Mouse (Mus musculus) hindbrain, embryonic 16.5 days (tissue): ENCODE data around the gene Itgax. TPM values are rescaled to one million over a fixed set of nuclear protein-coding genes. Genes with fewer than 3 reads are reported as not detected.

Source experiments
- ATAC-seq: fragments of 200-750 bp; cut with Nextera tagmentation; 2 replicates; pipeline ENCODE4 v1.8.0; 2017; ENCODE audit warnings: moderate TSS enrichment, moderate library complexity
- H3K27ac ChIP-seq: fragments of 300-500 bp; sonication (generic); 2 replicates; pipeline ENCODE4 v1.5.1; 2014; ENCODE audit warnings: low read depth, mild to moderate bottlenecking, control low read depth, low read length, moderate library complexity
- H3K27me3 ChIP-seq: fragments of 300-500 bp; sonication (generic); replicated peaks from 2 replicates; pipeline ENCODE4 v1.6.1; 2014; ENCODE audit warnings: low read length; ENCODE audit not compliant: control insufficient read depth, insufficient read depth
- H3K36me3 ChIP-seq: fragments of 300-500 bp; sonication (generic); 2 replicates; pipeline ENCODE4 v1.6.1; 2014; ENCODE audit warnings: mild to moderate bottlenecking, low read length, moderate library complexity, mixed read lengths; ENCODE audit not compliant: control insufficient read depth, insufficient read depth
- H3K4me1 ChIP-seq: fragments of 300-500 bp; sonication (generic); 2 replicates; pipeline ENCODE4 v1.6.1; 2014; ENCODE audit warnings: low read depth, low read length; ENCODE audit not compliant: control insufficient read depth, insufficient read depth
- H3K4me2 ChIP-seq: fragments of 300-500 bp; sonication (generic); 2 replicates; pipeline ENCODE4 v1.6.1; 2014; ENCODE audit warnings: mild to moderate bottlenecking, low read length, control low read depth, moderate library complexity
- H3K4me3 ChIP-seq: fragments of 300-500 bp; sonication (generic); 2 replicates; pipeline ENCODE4 v1.5.1; 2014; ENCODE audit warnings: mild to moderate bottlenecking, low read length, control low read depth, moderate library complexity
- H3K9ac ChIP-seq: fragments of 300-500 bp; sonication (generic); 2 replicates; pipeline ENCODE4 v1.6.1; 2014; ENCODE audit warnings: low read depth, mild to moderate bottlenecking, control low read depth, low read length, moderate library complexity
- H3K9me3 ChIP-seq: fragments of 300-500 bp; sonication (generic); 2 replicates; pipeline ENCODE4 v1.6.1; 2014; ENCODE audit warnings: mild to moderate bottlenecking, low read length, moderate library complexity; ENCODE audit not compliant: control insufficient read depth
- WGBS: fragments of 180-500 bp; shearing (Covaris S2); extraction: QIAGEN DNeasy Blood & Tissue Kit; methylation state at CpG from one replicate; pipeline ENCODE4 v1.1.7; 2014; 5-methylcytosine and 5-hydroxymethylcytosine counted together
- polyA plus RNA-seq: library from polyadenylated mRNA; unstranded; fragments of >200 nt; fragmentation: Nextera tagmentation; extraction: Ambion mirVana; gene quantifications from 2 replicates; pipeline ENCODE4 v1.2.1, GENCODE M21; 2015

Itgax gene
- polyA plus RNA-seq, 1 experiment from 2014 or later, result 0.10 TPM

DNA sequence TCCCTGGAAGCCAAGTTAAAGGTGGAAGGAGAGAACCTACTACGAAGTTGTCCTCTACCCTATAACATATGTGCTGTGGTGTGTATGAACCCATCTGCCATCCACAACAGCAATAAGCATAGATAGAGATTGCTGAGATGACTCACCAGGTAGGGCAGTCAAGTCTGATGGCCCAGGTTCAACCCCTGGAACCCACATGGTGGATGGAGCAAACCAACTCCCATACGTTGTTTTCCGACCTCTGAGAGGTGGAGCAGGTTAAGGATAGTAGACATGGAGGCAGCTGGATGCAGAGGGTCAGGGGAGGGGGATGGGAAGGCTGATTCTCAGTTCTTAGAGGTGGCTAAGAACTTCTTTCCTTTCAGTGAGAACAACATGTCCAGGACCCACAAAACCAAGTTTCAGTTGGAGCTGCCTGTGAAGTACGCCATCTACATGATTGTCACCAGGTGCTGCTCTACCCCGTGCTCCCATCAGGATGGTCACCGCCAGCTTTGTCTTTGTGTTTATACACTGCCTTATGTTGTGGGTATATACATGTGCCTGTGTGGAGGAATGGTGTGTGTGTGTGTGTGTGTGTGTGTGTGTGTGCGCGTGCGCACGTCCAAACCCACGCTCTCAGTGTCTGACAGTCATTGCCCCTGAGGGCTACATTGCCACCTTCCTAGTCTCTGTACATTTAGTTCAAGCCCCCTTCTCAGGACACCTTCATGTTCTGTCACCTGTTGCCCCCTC lies 14.8 kb upstream of the Itgax start:
- H3K4me2 ChIP-seq, result no peak overlapping the region
- H3K9me3 ChIP-seq, result no peaks in the 10 kb centered on the region
- no peak overlapping the region for H3K9ac ChIP-seq
- H3K36me3 ChIP-seq, result no peaks in the 10 kb centered on the region
- H3K27ac ChIP-seq, result no peak overlapping the region
- ATAC-seq, result no peak
- H3K4me3 ChIP-seq, result no peak overlapping the region
- no peaks in the 10 kb centered on the region for H3K27me3 ChIP-seq
- WGBS, result 93% methylated on average over 11 of the region's 11 CpGs
- no peaks in the 10 kb centered on the region for H3K4me1 ChIP-seq

GRCm38 (mm10) chr7:128115211-128115958 lies 14.0 kb upstream of the Itgax start:
- 86% methylated on average over 5 of the region's 5 CpGs for WGBS
- no peaks in the 10 kb centered on the region for H3K4me1 ChIP-seq
- H3K27ac ChIP-seq, result no peak overlapping the region
- no peaks in the 10 kb centered on the region for H3K27me3 ChIP-seq
- H3K9me3 ChIP-seq, result no peaks in the 10 kb centered on the region
- H3K4me2 ChIP-seq, result no peak overlapping the region
- no peak overlapping the region for H3K4me3 ChIP-seq
- ATAC-seq, result no peak
- no peaks in the 10 kb centered on the region for H3K36me3 ChIP-seq
- H3K9ac ChIP-seq, result no peak overlapping the region

- H3K27ac ChIP-seq, result no peak overlapping the region
- no peak overlapping the region for H3K4me3 ChIP-seq
- H3K36me3 ChIP-seq, result no peaks in the 10 kb centered on the region
- H3K9ac ChIP-seq, result no peak overlapping the region
- no peaks in the 10 kb centered on the region for H3K9me3 ChIP-seq
- H3K4me1 ChIP-seq, result no peaks in the 10 kb centered on the region
- no peak overlapping the region for H3K4me2 ChIP-seq
- WGBS, result 95% methylated on average over 5 of the region's 5 CpGs
- no peaks in the 10 kb centered on the region for H3K27me3 ChIP-seq
- no peak for ATAC-seq
Observed at GRCm38 (mm10) chr7:128116396-128116795, 13.0 kb upstream of the Itgax start.

GRCm38 (mm10) chr7:128119726-128120490 lies 9.4 kb upstream of the Itgax start:
- H3K36me3 ChIP-seq, result no peaks in the 10 kb centered on the region
- H3K27me3 ChIP-seq, result no peaks in the 10 kb centered on the region
- no peak overlapping the region for H3K27ac ChIP-seq
- no peaks in the 10 kb centered on the region for H3K9me3 ChIP-seq
- no peak overlapping the region for H3K4me3 ChIP-seq
- no peak for ATAC-seq
- no peak overlapping the region for H3K9ac ChIP-seq
- no peaks in the 10 kb centered on the region for H3K4me1 ChIP-seq
- no peak overlapping the region for H3K4me2 ChIP-seq
- 88% methylated on average over 6 of the region's 6 CpGs for WGBS

DNA sequence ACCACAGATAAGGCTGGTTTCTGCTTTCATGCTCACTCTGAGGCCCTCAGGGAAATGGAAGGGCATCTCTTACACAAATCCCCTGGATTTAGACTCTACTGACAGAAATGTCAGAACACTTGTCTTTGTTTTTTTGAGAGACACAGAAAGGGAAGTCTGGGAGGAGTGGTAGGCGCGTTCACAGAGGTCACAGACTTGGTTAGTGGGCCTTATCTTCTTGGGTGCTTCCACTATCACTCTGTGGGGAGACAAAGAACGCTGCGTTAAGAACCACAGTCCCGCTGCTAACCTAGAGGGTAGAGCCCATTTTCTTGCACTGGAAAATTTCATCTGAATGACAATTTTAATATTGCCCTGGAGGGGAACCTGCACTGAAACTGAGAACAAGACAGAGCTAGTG lies 2.8 kb downstream of the Itgax start:
- Histone ChIP-seq H3K36me3 (no peaks in the 10 kb centered on the region), H3K4me1 (no peaks in the 10 kb centered on the region), H3K4me2 (no peak overlapping the region), H3K9ac (no peak overlapping the region), H3K9me3 (no peaks in the 10 kb centered on the region), H3K27ac (no peak overlapping the region), H3K4me3 (no peak overlapping the region), H3K27me3 (no peaks in the 10 kb centered on the region)
- ATAC-seq, result no peak
- WGBS, result 92% methylated on average over 5 of the region's 5 CpGs

DNA sequence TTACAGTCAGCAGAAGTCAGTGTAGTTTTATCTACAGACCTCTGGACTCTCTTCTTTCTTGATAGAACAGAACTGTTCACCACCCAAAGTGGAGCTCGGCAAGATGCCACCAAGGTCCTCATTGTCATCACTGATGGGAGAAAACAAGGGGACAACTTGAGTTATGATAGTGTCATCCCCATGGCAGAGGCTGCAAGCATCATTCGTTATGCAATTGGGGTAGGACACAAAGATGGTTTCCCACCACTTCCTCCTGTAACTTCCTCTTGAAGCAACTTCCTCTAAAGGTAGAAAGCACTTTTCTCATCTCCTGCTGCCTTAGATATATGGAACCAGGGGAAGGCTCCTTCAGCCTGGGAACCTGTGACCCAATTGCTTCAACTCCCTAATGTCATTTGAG lies 4.2 kb downstream of the Itgax start:
- Histone ChIP-seq H3K4me2 (no peak overlapping the region), H3K4me1 (no peaks in the 10 kb centered on the region), H3K27ac (no peak overlapping the region), H3K9ac (no peak overlapping the region), H3K9me3 (no peaks in the 10 kb centered on the region), H3K36me3 (no peaks in the 10 kb centered on the region), H3K27me3 (no peaks in the 10 kb centered on the region), H3K4me3 (no peak overlapping the region)
- WGBS, result 92% methylated on average over 2 of the region's 2 CpGs
- no peak for ATAC-seq

DNA sequence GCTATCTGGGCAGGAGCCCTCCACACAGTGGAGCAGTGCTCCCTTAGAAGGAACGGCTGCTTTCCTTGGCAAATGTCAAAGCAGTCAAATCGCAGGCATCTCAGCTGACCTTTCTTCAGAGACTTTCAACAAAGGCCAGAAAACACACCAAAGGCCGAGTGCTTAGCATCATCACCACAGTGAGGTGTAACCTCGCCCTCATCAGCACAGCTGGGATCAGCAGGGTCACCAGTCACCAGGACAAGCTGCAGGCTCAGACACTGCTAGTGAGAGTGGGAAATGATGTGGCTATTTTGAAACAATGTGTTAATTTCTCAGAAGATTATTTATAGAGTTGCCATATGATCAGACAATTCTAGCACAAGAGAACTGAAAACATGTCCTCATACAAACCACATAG lies 7.6 kb downstream of the Itgax start:
- no peak overlapping the region for H3K9ac ChIP-seq
- no peak overlapping the region for H3K4me2 ChIP-seq
- no peak overlapping the region for H3K27ac ChIP-seq
- H3K36me3 ChIP-seq, result no peaks in the 10 kb centered on the region
- H3K9me3 ChIP-seq, result no peaks in the 10 kb centered on the region
- 58% methylated on average over 4 of the region's 4 CpGs for WGBS
- no peak overlapping the region for H3K4me3 ChIP-seq
- no peaks in the 10 kb centered on the region for H3K4me1 ChIP-seq
- H3K27me3 ChIP-seq, result no peaks in the 10 kb centered on the region
- ATAC-seq, result no peak

DNA sequence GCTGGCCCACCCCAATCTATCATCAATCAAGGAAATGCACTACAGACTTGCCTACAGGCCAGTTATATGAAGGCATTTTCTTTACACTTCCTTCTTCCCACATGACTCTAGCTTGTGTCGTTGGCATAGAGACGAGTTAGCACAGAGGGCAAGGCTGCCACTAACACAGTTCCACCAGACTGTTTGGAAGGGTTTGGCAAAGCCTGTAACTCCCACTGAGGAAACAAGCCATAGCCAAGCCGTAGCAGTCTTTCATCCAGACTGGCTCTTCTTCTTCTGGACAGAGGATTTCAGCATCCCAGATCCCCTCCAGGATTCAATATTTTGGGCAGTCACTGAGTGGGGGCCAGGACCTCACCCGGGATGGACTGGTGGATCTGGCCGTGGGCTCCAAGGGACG lies 10.3 kb downstream of the Itgax start:
- WGBS, result 93% methylated on average over 6 of the region's 6 CpGs
- no peak for ATAC-seq
- H3K4me2 ChIP-seq, result no peak overlapping the region

GRCm38 (mm10) chr7:128150970-128151369 lies 21.6 kb downstream of the Itgax start:
- ATAC-seq, result no peak
- Histone ChIP-seq H3K27me3 (no peaks in the 10 kb centered on the region), H3K4me2 (no peak overlapping the region), H3K9me3 (no peaks in the 10 kb centered on the region), H3K4me1 (no peaks in the 10 kb centered on the region), H3K27ac (no peak overlapping the region), H3K9ac (no peak overlapping the region), H3K4me3 (no peak overlapping the region), H3K36me3 (no peaks in the 10 kb centered on the region)
- WGBS, result 86% methylated on average over 8 of the region's 8 CpGs

More for the DNA sequence above, 10.3 kb downstream of the Itgax start:
- H3K4me3 ChIP-seq, result no peak overlapping the region
- no peak overlapping the region for H3K9ac ChIP-seq
- no peaks in the 10 kb centered on the region for H3K27me3 ChIP-seq
- H3K36me3 ChIP-seq, result no peaks in the 10 kb centered on the region
- no peaks in the 10 kb centered on the region for H3K9me3 ChIP-seq
- H3K4me1 ChIP-seq, result no peaks in the 10 kb centered on the region
- H3K27ac ChIP-seq, result no peak overlapping the region
